Mouse (Mus musculus) cortical plate, adult 2 months (tissue): ENCODE results near the gene Rrbp1.

Experiments used
- CTCF ChIP-seq: fragments of 200-500 bp; IDR thresholded peaks from 2 replicates; pipeline ENCODE4 v1.5.1; 2011; ENCODE audit warnings: mild to moderate bottlenecking, control low read depth, low read length; ENCODE audit not compliant: insufficient read depth; ENCODE audit errors: extremely low read depth
- POLR2A ChIP-seq: fragments of 200-500 bp; IDR thresholded peaks from 2 replicates; pipeline ENCODE4 v1.6.1; 2011; ENCODE audit warnings: mild to moderate bottlenecking, low read length, control low read depth; ENCODE audit not compliant: insufficient read depth; ENCODE audit errors: extremely low read depth

- TF ChIP-seq POLR2A (no peak), CTCF (no peak)
These were observed 2.0 kb downstream of the Rrbp1 start for GRCm38 (mm10) chr2:144009081-144009480.
